Mouse (Mus musculus) gastrocnemius, adult 18-20 months (tissue): ENCODE results near the gene Cox6a1. TPM values are rescaled to one million over a fixed set of nuclear protein-coding genes. Genes with fewer than 3 reads are reported as not detected.
"Not testable (repeated sequence)": the region's sequence is repeated elsewhere in the genome, so short reads cannot be mapped to it uniquely, and the experiment has no call there.

ENCODE experiments used
- DNase-seq: peaks from one replicate; pipeline ENCODE4 v3.0.0; 2021; ENCODE audit warnings: low spot score
- total RNA-seq, 2 experiments: library from RNA; stranded (reverse); gene quantifications; 2 replicates each; pipeline ENCODE4 v1.2.3; 2021

The Cox6a1 gene
- total RNA-seq, 2 experiments from 2014 or later = 42.5 to 67.7 TPM

DNA sequence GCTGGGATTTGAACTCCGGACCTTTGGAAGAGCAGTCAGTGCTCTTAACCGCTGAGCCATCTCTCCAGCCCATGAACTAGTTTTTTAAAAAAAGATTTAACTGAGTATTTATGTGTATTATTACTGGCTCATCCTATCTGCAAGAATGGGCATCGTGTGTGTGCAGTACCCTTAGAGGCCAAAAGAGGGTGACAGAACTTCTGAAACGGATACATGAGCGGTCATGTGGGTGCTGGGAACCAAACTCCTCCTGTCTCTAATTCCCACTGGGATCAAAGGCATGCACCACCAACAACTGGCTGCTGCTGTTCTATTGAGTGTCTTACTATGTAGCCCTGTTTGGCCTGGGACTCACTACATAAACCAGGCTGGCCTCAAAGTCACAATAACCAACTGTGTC is 2.6 kb upstream of the Cox6a1 start:
- no peak for DNase-seq

DNA sequence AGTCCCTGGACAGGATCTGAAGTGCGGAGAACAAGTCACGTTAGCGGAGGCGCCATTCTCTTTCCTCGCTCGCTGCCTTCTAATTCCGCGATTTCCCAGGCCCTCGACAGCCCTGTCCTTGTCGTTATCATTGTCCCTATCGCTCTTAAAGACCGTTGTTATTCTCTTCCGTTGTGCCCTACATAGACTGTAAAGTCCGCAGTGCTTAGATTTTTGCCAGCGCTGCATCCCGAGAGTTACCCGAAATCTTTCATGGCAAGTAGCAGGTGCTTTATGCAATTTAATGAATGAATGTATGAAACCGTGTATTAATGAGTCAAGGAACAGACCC is 409 bp upstream of the Cox6a1 start:
- DNase-seq = no peak

DNA sequence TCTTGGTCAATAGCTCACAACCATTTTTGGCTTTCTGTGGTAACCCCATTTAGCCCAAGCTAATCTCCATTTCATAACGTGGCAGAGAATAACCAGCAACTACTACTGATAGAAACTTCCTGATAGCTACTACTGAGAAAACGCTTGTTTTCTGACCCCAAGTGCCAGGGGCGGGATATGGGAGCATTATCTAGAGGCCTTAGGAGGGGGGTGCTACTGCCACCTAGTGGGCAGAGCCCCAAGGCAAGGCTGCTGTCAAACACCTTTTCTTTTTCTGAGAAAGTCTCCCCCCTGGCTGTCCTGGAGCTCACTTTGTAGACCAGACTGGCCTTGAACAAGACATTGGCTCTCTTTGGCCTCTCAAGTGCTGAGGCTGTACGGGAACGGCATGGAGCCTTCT is 1.2 kb downstream of the Cox6a1 start:
- DNase-seq = peak; percentile 75

DNA sequence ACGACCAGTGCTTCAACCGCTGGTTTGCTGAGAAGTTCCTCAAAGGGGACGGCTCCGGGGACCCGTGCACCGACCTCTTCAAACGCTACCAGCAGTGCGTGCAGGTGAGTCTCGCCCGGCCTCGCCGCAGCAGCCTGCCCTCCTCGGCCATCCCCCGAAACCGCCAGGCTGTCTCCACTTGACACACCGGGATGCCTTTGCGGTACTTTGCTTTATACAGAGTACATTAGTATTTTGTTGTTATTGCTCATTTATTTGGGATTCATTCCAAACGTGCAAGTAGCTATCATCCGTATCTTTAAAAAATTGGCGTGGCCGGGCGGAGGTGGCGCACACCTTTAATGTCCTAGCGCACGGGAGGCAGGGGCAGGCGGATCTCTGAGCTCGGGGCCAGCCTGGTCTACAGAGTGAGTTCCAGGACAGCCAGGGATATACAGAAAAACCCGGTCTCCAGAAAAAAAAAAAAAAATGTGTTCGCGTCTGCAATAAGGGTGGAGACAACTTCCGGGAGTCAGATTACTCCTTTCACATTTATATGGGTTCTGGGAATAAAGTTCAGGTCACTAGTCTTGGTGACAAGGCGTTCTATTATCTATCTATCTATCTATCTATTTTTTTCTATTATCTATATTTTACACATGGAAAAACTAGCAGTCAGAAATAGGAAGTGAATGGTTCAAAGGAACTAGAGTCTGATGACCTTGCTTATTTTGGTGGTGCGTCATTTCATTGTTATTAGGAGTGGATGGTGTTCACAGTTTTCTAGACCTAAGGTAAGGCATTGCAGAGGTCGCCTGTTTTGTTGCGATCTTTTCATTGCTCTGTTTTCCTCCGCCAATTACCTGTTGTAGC is 7.2 kb downstream of the Cox6a1 start:
- DNase-seq = no peak

DNA sequence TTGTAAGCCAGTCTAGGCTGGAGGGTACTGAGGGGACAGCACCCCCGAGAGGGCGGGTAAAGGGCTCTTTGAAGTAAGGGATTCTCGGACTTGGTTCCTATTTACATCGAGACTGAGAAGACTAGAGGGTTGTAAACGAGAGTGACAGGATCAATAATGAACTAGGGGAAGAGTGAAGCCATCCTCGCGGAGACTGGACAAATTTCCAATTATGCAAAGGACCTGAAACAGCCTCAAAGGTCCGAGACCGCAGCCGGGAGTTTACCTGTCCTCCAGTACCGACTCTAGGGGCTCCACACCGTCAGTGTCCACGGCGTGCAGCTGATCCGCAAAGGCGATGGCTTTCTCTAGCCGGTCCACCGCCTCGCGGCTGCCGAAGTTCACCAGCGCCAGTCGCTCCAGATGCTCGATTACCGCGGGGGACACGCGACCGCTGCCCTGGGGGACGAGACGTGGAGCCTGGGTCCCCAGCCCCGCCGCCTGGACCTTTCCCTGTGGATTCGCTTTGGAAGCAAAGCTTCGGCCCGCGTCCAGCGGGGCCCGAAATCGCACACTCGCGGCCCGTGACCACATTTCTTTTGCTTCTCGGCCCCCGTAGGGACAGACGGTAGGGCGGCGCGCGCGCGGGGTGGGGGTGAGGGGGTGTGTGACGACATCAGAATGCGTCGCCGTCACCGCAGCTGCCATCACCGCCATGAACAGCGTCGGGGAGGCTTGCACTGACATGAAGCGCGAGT is 8.0 kb downstream of the Cox6a1 start, which contains the start of the genes Gatc and Triap1:
Gene Gatc (minus strand): TSS at position 602 of the 737 bp plus-strand sequence.
Gene Triap1 (plus strand): TSS at position 649 of the 737 bp plus-strand sequence.
- DNase-seq = peak; percentile 88

DNA sequence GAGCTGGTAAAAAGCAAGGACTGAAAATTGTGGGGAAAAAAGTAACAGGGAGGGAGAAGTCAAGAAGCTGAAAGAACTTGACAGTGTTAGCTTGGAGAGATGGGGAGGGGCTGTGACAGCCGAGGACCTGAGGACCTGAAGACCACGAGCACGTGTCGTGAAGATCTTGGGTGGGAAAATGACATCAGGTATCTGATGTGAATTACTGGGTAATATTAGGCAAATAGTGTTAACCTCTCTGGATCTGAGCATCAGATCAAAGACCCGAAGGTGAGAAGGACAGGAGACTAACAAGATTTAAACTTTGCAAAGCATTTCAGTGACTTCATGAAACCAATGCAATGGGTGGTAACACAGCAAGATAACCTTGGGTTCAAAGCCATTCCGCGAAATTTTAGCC is 8.8 kb downstream of the Cox6a1 start:
- no peak for DNase-seq

DNA sequence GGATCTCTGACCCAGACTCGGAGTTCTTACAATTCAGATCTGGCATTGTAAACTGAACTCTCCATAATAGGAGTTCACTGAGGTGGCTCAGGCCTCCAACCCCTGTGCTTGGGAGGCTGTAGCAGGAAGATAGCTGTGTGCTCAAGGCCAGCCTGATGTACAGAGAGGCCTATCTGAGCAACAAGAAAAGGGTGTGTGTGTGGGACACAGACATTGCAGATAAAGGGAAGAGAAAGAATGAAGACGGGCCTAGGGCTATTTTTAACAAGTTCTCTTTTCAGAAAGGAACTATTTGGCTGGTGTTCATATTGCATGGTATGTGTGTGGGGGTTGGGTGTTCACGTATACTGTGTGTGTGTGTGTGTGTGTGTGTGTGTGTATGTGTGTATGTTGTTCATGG is 15.2 kb downstream of the Cox6a1 start:
- DNase-seq = no peak

DNA sequence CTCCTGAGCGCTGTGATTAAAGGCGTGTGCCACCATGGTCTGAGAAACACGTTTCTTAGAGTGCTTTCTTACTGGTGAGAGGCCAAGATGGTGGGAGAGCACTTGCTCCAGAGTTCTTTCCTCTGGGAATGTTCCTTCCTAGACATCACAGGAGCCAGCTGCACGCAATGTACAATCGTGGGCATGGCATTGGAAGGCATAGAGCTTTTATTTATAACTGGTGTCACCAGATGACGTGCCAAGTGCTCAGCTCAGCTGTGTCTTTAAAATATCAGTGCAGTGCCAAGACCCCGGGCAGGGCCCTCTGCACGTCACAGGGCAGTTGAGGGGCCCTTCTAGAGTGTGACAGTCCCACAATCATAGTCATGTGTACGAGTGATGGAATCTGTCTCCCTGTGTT is 17.8 kb downstream of the Cox6a1 start:
- DNase-seq = no peak

DNA sequence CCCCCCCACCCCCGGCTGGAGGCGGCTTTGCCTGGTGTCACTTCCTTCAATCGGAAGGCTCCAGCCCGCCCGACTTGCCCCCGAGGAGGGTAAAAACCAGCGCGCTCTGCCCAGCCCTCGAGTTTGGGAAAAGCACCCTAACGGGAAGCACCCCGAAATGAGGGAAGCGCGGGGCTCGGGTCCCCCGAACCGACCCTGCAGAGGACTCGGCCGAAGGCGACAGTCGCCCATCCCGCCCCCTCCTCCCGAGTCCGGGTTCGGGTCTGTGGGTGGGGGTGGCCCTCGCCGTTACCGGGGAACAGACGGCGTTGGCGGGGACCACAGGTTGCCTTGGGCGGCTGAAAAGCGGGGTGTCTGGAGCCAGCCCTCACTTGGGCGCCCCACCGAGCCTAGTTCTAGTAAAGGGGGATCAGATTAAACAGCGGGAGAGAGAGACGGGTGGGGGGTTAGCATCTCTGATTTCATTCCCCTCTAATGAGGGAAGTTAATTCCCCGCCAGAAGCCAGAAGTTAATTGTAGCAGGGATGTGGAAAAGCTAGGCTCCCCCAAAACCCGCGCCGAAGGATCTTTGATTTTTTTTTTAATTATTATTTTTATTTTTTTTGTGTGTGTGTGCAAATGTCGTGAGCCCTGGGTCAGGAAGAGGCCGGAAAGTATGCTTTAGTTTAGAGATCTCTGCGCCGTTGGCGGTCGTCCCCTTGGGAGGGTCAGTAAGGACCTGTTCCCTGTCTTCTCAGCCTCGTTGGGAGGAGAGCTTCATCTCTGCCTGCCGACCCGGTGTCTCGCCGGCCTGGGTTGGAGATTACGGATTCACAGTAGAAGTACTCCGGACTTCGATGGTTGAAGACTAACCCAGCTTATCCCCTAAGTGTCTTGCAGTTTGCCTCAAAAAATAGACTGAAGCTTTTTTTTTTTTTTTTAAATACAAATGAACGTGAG is 20.9 kb downstream of the Cox6a1 start:
- peak; percentile 22 for DNase-seq

DNA sequence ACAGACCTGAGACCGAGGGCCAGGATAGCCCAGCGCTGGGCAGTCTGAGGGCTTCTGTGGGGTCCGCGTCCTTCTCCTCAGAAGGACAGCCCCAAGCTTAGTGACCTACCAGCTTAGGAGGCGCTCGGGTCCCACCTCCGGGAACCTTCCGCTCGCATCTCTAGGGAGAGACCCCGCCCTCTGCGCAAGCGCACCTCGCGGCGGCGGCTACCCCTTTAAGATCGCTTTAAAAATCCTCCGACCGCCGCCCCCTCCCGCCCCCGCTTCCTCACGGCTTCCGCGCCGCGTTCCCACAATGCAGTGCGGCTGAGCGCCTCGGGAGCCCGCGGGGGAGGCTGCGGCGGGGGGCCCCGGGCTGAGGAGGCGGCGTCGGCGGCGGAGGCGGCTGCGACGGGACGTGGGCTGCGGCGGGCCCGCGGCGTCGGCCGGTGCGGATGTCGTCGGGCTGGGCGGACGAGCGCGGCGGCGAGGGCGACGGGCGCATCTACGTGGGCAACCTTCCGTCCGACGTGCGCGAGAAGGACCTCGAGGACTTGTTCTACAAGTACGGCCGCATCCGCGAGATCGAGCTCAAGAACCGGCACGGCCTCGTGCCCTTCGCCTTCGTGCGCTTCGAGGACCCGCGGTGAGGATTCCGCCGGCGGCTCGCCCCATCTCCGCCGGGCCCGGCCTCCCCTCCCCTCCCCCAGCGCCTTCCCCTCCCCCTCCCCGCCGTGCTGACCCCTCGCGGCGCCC is 21.7 kb downstream of the Cox6a1 start, which contains the start of gene Srsf9:
Gene Srsf9 (plus strand): TSS at position 303 of the 735 bp plus-strand sequence.
- DNase-seq = peak; percentile 95

DNA sequence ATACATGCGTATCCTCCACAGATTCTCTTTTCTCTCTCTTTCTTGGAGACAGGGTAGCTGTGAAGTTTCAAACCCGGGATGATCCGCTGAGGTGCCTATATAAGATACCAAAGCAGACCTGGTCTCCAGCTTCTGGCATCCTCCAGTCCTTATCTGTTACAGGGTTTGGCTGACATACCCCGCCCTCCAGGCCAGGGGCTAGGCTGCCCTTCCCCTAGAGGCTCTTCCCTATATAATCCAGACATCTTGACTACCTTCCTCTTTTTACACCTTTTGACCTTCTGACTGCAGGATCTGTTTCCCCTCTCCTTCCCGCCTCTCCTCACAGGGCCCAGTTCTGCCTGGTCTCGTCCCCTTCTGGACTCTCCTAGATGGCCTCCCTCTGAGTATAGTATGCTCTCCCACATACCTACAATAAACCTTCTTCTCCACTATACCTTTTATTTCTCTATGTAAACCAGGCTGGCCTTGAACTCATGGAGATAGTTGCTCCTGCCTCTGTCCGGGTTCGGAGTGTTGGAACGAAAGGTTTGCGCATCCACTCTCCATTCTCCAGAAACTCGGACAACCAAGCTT is 22.4 kb downstream of the Cox6a1 start:
- DNase-seq = no peak

DNA sequence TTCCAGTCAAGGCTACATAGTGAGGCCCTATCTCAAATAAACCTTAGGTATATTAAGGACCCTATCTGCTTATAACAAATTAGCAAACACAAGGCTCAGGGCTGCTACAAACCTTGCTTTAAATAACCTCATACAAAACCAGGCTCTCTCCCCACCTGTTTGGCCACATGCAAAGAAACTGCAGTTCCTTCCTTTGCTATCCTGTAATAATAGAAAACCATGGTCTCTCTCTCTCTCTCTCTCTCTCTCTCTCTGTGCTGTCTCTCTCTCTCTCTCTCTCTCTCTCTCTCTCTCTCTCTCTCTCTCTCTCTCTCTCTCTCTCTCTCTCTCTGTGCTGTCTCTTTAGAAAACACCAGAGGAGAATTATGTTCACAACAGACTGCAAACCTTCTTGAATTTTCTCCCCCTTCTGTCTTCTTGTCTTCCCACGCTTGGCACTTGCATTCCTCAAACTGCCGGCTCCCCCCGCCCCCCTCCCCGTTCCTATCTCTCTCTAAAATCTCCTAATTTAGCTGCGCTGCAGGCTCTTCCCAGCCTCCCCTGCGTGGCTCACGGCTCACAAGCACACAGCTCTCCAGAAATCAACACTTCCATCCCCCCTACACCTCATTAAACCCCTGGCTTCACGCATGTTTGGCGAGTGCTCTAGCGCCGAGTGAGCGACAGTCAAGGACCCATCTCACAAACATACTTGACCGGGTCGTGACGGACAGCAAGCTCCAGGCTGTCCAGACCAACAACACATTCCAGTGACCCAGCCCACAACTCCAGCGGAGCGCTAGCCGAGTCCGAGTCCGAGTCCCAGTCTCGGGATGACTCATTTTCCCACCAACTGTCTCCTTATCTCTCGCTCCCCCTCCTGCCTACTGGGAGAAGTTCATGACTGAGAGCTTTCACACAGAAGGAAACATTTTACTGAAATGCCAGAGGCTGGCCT is 29.5 kb downstream of the Cox6a1 start:
- peak; percentile 70 for DNase-seq

DNA sequence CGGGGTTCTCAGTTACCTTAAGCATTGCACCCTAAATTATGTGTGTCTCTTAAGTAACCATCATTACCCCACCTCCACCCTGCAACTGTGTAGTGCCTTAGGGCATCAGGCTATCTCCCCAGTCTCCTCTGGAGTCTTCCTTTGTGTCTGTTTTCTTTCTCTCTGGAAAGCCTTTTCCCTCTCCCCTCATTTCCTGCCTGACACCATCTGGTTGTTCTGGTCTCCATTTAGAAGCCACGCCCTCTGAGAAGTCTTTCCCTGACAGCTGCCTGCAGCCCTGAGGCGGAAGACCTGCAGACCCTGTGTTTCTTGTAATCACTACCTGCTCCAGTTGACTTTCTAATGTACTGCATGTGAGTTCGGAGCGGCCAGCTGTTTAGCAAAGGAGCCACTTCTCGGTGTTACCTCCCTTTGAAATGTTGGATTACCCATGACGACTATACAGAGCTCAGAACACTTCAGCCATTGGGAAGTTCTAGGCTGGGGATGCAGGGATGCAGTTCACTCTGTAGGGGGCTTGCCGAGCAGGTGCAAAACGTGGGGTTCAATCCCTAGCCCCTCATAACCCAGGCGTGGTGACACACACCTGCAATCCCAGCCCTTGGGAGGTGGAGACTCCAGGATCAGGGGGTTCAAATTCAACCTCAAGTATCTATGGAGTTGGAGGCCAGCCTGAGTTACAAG is 31.0 kb downstream of the Cox6a1 start:
- no peak for DNase-seq

DNA sequence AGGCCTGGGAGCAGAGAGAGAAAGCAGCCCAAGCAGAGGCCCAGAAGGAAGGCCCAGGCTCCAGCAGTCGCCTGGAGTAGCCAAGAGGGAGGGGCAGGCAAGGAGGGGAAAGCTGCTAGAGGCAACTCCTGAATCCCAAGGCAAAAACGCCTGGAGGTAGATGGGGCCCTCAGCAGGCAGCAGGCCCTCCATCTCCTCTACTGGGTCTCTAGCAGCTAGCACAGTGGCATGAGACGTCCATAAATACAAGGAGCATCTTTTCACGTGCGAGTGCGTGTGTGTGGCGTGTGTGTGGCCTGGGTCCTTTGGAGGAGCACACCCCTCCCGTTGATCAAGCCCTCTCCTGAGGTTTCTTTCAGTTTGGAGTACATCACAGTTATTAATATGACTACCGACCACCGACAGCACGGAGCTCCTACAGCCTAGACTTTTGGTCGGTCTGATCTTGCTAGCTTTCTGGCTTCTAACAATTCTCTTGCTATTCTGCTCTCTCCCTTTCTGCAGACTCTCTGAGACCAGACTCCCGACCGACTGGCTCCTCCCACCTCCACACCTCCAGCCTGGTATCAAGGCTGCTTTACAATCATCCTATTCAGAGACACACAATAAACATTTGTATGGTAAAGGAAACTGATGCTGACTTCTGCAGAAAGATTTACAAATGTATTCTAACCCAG is 31.7 kb downstream of the Cox6a1 start:
- DNase-seq = no peak

DNA sequence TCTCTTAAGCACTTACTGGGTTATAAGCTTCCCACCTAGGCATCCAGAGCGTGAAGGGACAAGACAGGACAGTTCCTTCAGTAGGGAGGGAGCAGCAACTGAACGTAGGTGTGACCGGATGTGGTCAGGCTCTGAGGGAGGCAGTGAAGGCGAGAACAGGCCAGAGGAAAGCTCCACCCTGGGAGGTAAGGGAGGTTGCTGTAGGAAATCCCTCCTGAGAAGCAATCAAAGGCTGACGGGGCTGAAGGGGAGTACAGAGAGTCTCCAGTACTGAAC is 35.2 kb downstream of the Cox6a1 start:
- no peak for DNase-seq

DNA sequence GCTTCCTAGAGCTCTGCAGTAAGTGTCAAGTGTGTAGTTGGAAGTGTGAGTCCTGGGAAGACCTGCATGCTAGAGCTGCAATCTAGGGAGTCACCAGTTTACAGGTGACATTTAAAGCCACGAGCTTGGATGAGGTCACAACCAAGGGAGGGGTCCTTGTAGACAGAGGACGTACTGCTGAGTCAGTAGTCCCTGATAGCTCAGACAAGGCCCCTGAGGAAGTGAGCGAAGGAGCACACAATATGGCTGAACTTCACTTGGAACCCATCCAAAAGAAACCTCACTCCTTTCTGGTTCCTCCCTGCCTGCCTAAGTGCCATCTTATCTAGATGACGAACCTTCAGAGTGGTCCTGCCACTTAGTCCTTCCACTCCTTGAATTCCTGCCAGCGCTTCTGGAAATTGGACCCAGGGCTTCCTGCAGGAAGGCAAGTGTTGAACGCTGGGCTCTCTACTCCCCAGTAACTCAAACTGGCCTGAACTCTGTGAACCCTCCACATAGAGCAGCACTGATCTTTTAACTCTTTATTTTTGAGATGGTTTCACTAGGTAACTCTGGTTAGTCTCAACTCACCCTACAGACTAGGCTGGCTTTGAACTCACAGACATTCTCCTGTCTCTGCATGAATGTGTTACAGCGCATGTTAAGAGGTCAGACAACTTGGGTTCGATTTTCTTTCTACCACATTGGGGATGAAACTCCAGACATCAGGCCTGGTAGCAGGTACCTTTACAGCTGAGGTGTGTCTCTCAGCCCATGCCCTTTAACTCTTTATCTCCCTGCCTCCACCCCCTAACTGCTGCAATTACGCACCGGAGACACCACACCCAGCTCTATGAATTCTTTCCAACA is 35.7 kb downstream of the Cox6a1 start:
- DNase-seq = no peak

DNA sequence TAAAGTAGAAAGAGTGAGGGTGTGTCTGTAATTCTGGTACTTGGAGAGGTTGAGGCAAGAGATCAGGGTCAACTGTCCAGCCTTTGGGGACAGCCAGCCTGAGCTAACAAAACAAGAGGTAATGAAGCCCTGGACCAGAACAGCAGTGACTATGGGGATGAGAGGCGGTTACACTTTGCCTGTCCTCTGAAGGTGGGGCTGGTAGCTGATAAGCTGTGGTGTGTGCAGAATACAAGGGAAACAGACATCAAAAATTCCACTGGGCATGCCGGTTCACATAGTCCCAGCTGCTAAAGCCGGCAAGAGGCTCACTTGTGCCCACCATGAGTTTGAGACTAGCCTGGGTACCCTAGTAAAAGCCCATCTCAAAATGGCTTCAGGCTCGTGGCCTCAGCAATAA is 36.4 kb downstream of the Cox6a1 start:
- no peak for DNase-seq

DNA sequence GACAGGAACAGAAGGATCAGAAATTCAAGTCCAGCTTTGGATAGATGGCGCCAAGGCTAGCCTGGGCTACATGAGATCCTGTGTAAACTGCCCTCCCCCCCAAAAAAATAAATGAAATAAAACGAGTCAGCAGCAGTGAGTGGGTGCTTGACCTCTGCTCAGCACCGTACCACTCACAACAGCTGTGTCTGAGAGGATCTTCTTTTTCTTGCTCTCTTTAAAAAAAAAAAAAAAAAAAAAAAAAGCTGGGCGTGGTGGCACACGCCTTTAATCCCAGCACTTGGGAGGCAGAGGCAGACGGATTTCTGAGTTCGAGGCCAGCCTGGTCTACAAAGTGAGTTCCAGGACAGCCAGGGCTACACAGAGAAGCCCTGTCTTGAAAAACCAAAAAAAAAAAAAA is 46.6 kb downstream of the Cox6a1 start:
- DNase-seq = not testable (repeated sequence)
